8 mouse cellular contexts compared by ENCODE assay signal in the genomic region with DNA sequence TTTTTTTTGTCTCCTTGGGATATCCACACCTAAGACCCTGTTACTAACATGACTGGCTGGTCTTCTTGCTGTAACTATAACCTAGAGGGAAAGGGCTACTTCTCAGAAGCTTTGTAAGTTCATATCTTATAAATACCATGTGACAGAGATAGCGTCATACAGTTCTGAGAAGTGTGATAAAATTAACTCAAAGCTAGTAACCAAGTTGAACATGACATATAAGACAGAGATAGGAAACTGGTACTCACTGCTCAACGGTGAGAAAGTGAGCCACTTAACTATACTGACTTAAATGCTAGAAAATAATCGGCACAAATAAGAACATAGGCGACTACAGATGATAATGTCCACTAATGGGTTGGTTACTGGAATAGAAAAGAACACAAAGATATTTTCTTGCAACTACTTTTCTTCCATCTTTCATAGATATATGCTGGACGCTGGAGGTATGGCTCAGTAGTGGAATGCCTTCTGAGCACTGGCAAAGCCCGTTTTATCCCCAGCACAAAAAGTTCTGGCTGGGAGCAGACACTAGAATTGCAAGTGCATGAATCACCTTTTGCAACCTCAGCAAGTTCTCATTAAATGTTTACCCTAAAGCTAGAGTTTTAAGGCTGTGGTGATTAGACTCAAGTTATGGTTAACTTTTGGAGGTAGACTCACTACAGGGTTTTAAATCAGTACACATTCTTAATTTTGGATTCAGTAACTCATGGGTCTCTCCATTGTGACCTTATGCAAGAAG. TPM values are rescaled to one million over a fixed set of nuclear protein-coding genes. Genes with fewer than 3 reads are reported as not detected.
DNase-seq lines count a peak whose midpoint lies in the region; ATAC-seq and TF ChIP-seq lines count a peak whose summit lies in the region.

No protein-coding gene starts in this region.

- DNase-seq in heart, postnatal 0 days (ENCODE audit: low spot score) = no peak
- no peak for DNase-seq in heart, postnatal 4 days
- no peak for DNase-seq in hindbrain, postnatal 0 days (ENCODE audit: low spot score)
- DNase-seq in urinary bladder, postnatal 25 days (ENCODE audit: low spot score) = no peak
- DNase-seq in left cerebral cortex, adult 8-10 months (ENCODE audit: low spot score in 2 of 2) = no peak

- H3K27me3 ChIP-seq in heart, postnatal 0 days (ENCODE audit: control insufficient read depth, insufficient read depth, low read length) = no peaks in the 10 kb centered on the region
- no peaks in the 10 kb centered on the region for H3K27me3 ChIP-seq in hindbrain, postnatal 0 days (ENCODE audit: insufficient read depth, low read length)
- no peaks in the 10 kb centered on the region for H3K27me3 ChIP-seq in midbrain, embryonic 15.5 days (replicated peaks)

- peaks cover 51% of the 10 kb centered on the region for H3K36me3 ChIP-seq in heart, postnatal 0 days (replicated peaks; ENCODE audit: control insufficient read depth, insufficient read depth, low read length)
- peaks cover 10% of the 10 kb centered on the region for H3K36me3 ChIP-seq in hindbrain, postnatal 0 days (ENCODE audit: insufficient read depth, low read length)
- H3K36me3 ChIP-seq in midbrain, embryonic 15.5 days (replicated peaks) = peaks cover 18% of the 10 kb centered on the region; the same call in 1 of the 2 replicates

- H3K4me2 ChIP-seq in heart, postnatal 0 days (ENCODE audit: low read depth, low read length) = peak overlapping the region; percentile 68
- H3K4me2 ChIP-seq in hindbrain, postnatal 0 days (ENCODE audit: low read depth, low read length) = peak overlapping the region; percentile 69
- H3K4me2 ChIP-seq in midbrain, embryonic 15.5 days = peak overlapping the region; percentile 67

- peaks cover 19% of the 10 kb centered on the region for H3K4me1 ChIP-seq in heart, postnatal 0 days (ENCODE audit: control insufficient read depth, insufficient read depth)
- H3K4me1 ChIP-seq in bone marrow, adult 2 months (ENCODE audit: control insufficient read depth, insufficient read depth, low read length) = no peaks in the 10 kb centered on the region
- 0 out of 2 replicates have a peak, but pooled peaks cover 7% of the 10 kb centered on the region for H3K4me1 ChIP-seq in hindbrain, postnatal 0 days (ENCODE audit: insufficient read depth, low read length)
- peaks cover 15% of the 10 kb centered on the region for H3K4me1 ChIP-seq in midbrain, embryonic 15.5 days

- no peak for TF ChIP-seq POLR2A in bone marrow, adult 2 months (IDR thresholded peaks at IDR 0.05; ENCODE audit: borderline replicate concordance, control insufficient read depth, low read depth, low read length)

- 38% methylated on average over 6 of the region's 6 CpGs for WGBS in heart, postnatal 0 days
- 71% methylated on average over 6 of the region's 6 CpGs for WGBS in bone marrow, adult 2 months
- 86% methylated on average over 6 of the region's 6 CpGs for WGBS in hindbrain, postnatal 0 days
- 86% methylated on average over 6 of the region's 6 CpGs for WGBS in midbrain, embryonic 15.5 days

- no peak overlapping the region for H3K9ac ChIP-seq in heart, postnatal 0 days (replicated peaks; ENCODE audit: low read depth, low read length)
- H3K9ac ChIP-seq in hindbrain, postnatal 0 days (replicated peaks; ENCODE audit: low read length) = no peak overlapping the region
- H3K9ac ChIP-seq in midbrain, embryonic 15.5 days = peak overlapping the region; percentile 94; the same call in 1 of the 2 replicates

- no peak for TF ChIP-seq CTCF in heart, postnatal 0 days (IDR thresholded peaks at IDR 0.05; ENCODE audit: low read depth)
- TF ChIP-seq CTCF in bone marrow, adult 2 months (IDR thresholded peaks at IDR 0.05; ENCODE audit: control insufficient read depth, insufficient read depth, low read length) = no peak
- no peak for TF ChIP-seq CTCF in hindbrain, postnatal 0 days (IDR thresholded peaks at IDR 0.05; ENCODE audit: low read depth)

- H3K27ac ChIP-seq in heart, postnatal 0 days (ENCODE audit: low read depth) = peak overlapping the region; percentile 20; the same call in 1 of the 2 replicates
- no peak overlapping the region for H3K27ac ChIP-seq in bone marrow, adult 2 months (ENCODE audit: control insufficient read depth, insufficient read depth, low read depth, low read length, poor library complexity)
- no peak overlapping the region for H3K27ac ChIP-seq in hindbrain, postnatal 0 days
- no peak overlapping the region for H3K27ac ChIP-seq in midbrain, embryonic 15.5 days

- ATAC-seq in heart, postnatal 0 days (ENCODE audit: insufficient read depth, low read depth) = no peak
- no peak for ATAC-seq in hindbrain, postnatal 0 days
- ATAC-seq in midbrain, embryonic 15.5 days (replicated peaks) = no peak
- ATAC-seq in inflammation-experienced regulatory T-cells, adult 6 months = no peak

- H3K9me3 ChIP-seq in heart, postnatal 0 days (replicated peaks; ENCODE audit: control insufficient read depth, low read length) = no peaks in the 10 kb centered on the region
- no peaks in the 10 kb centered on the region for H3K9me3 ChIP-seq in hindbrain, postnatal 0 days (ENCODE audit: low read length)
- no peaks in the 10 kb centered on the region for H3K9me3 ChIP-seq in midbrain, embryonic 15.5 days

- TF ChIP-seq EP300 in heart, postnatal 0 days (IDR thresholded peaks at IDR 0.05; ENCODE audit: low read depth) = no peak

- H3K4me3 ChIP-seq in heart, postnatal 0 days (ENCODE audit: low read depth, low read length) = peak overlapping the region; percentile 94
- H3K4me3 ChIP-seq in bone marrow, adult 2 months (replicated peaks; ENCODE audit: control insufficient read depth, low read depth, low read length) = peak overlapping the region; percentile 9
- peak overlapping the region; percentile 97 for H3K4me3 ChIP-seq in hindbrain, postnatal 0 days (ENCODE audit: low read length)
- H3K4me3 ChIP-seq in midbrain, embryonic 15.5 days = peak overlapping the region; percentile 70

RNA-seq across cellular contexts. Expression of a gene that starts 1.4 kb away (rescaled TPM):
- 29.2 and 45.2 TPM in 2 replicates for total RNA-seq in heart, postnatal 0 days (2014; rRNA removed; ENCODE audit: low replicate concordance)
- polyA plus RNA-seq in heart, postnatal 0 days (2015; fragmentation: Nextera tagmentation; extraction: Ambion mirVana) = 12.5 and 14.2 TPM in 2 replicates
- 10 to 100 TPM; 68.4 to 73.6 TPM for total RNA-seq in heart, postnatal 4 days (2021)
- 14.2 and 25.4 TPM in 2 replicates for polyA plus RNA-seq in bone marrow, adult 2 months (2011; ENCODE audit: insufficient read depth, insufficient read length, low replicate concordance, missing spikeins)
- total RNA-seq in hindbrain, postnatal 0 days (2014; rRNA removed) = 20.5 and 21.5 TPM in 2 replicates
- polyA plus RNA-seq in hindbrain, postnatal 0 days (2015; fragmentation: Nextera tagmentation; extraction: Ambion mirVana) = 8.9 and 10.5 TPM in 2 replicates
- 11.1 and 11.7 TPM in 2 replicates for polyA plus RNA-seq in midbrain, embryonic 15.5 days (2015; fragmentation: Nextera tagmentation; extraction: Ambion mirVana)
- polyA plus RNA-seq in inflammation-experienced regulatory T-cells, adult 6 months (2017; shearing (Covaris generic)) = 10 to 100 TPM in 2 of 3 experiments, 1 to 10 TPM in 1; 9.7 to 13.6 (median 10.8) TPM
- 10 to 100 TPM; 37.2 to 40.5 (median 38.7) TPM for total RNA-seq in left cerebral cortex, adult 8-10 months (2022)

RNA-seq across cellular contexts. Expression of a gene that starts 36.9 kb away (rescaled TPM):
- 48.2 and 49.7 TPM in 2 replicates for total RNA-seq in heart, postnatal 0 days (2014; rRNA removed; ENCODE audit: low replicate concordance)
- 216 and 218 TPM in 2 replicates for polyA plus RNA-seq in heart, postnatal 0 days (2015; fragmentation: Nextera tagmentation; extraction: Ambion mirVana)
- total RNA-seq in heart, postnatal 4 days (2021) = 100 to 1,000 TPM; 195 to 196 TPM
- polyA plus RNA-seq in bone marrow, adult 2 months (2011; ENCODE audit: insufficient read depth, insufficient read length, low replicate concordance, missing spikeins) = 39.8 and 59.6 TPM in 2 replicates
- total RNA-seq in hindbrain, postnatal 0 days (2014; rRNA removed) = 55.0 and 59.3 TPM in 2 replicates
- polyA plus RNA-seq in hindbrain, postnatal 0 days (2015; fragmentation: Nextera tagmentation; extraction: Ambion mirVana) = 222 and 224 TPM in 2 replicates
- polyA plus RNA-seq in midbrain, embryonic 15.5 days (2015; fragmentation: Nextera tagmentation; extraction: Ambion mirVana) = 172 and 173 TPM in 2 replicates
- polyA plus RNA-seq in inflammation-experienced regulatory T-cells, adult 6 months (2017; shearing (Covaris generic)) = 100 to 1,000 TPM; 186 to 239 (median 213) TPM
- total RNA-seq in left cerebral cortex, adult 8-10 months (2022) = 100 to 1,000 TPM; 169 to 181 (median 175) TPM

RNA-seq across cellular contexts. Expression of a gene that starts 49.3 kb away (rescaled TPM):
- 0.80 and 0.85 TPM in 2 replicates for total RNA-seq in heart, postnatal 0 days (2014; rRNA removed; ENCODE audit: low replicate concordance)
- polyA plus RNA-seq in heart, postnatal 0 days (2015; fragmentation: Nextera tagmentation; extraction: Ambion mirVana) = 1.1 TPM in 2 replicates
- total RNA-seq in heart, postnatal 4 days (2021) = 1 to 10 TPM in 1 of 2 experiments, under 1 TPM in 1; 0.98 to 1.2 TPM
- 0.72 TPM in 1 of 2 replicates, not detected in the other for polyA plus RNA-seq in bone marrow, adult 2 months (2011; ENCODE audit: insufficient read depth, insufficient read length, low replicate concordance, missing spikeins)
- total RNA-seq in hindbrain, postnatal 0 days (2014; rRNA removed) = 1.1 and 1.3 TPM in 2 replicates
- 1.4 and 1.5 TPM in 2 replicates for polyA plus RNA-seq in hindbrain, postnatal 0 days (2015; fragmentation: Nextera tagmentation; extraction: Ambion mirVana)
- 1.9 and 2.0 TPM in 2 replicates for polyA plus RNA-seq in midbrain, embryonic 15.5 days (2015; fragmentation: Nextera tagmentation; extraction: Ambion mirVana)
- polyA plus RNA-seq in inflammation-experienced regulatory T-cells, adult 6 months (2017; shearing (Covaris generic)) = under 1 TPM; 0.21 to 0.54 (median 0.24) TPM
- total RNA-seq in left cerebral cortex, adult 8-10 months (2022) = 1 to 10 TPM; 2.6 to 3.3 (median 3.0) TPM

RNA-seq across cellular contexts. Expression of a gene that starts 49.5 kb away (rescaled TPM):
- total RNA-seq in heart, postnatal 0 days (2014; rRNA removed; ENCODE audit: low replicate concordance) = 18.1 and 64.2 TPM in 2 replicates
- polyA plus RNA-seq in heart, postnatal 0 days (2015; fragmentation: Nextera tagmentation; extraction: Ambion mirVana) = 59.8 and 72.1 TPM in 2 replicates
- total RNA-seq in heart, postnatal 4 days (2021) = 10 to 100 TPM; 20.9 to 24.0 TPM
- polyA plus RNA-seq in bone marrow, adult 2 months (2011; ENCODE audit: insufficient read depth, insufficient read length, low replicate concordance, missing spikeins) = 8.1 and 20.6 TPM in 2 replicates
- 17.9 and 18.2 TPM in 2 replicates for total RNA-seq in hindbrain, postnatal 0 days (2014; rRNA removed)
- 50.9 and 55.8 TPM in 2 replicates for polyA plus RNA-seq in hindbrain, postnatal 0 days (2015; fragmentation: Nextera tagmentation; extraction: Ambion mirVana)
- 47.4 and 49.2 TPM in 2 replicates for polyA plus RNA-seq in midbrain, embryonic 15.5 days (2015; fragmentation: Nextera tagmentation; extraction: Ambion mirVana)
- polyA plus RNA-seq in inflammation-experienced regulatory T-cells, adult 6 months (2017; shearing (Covaris generic)) = 10 to 100 TPM; 43.3 to 63.7 (median 54.8) TPM
- 10 to 100 TPM; 28.9 to 36.7 (median 30.1) TPM for total RNA-seq in left cerebral cortex, adult 8-10 months (2022)

Comparison
In these comparisons a context has a peak if more than half of its experiments do, and no peak if none do; other contexts are left out.
1. H3K4me3 ChIP-seq: peak in every context shown above with its lines; median percentile 97 in hindbrain, postnatal 0 days; 94 in heart, postnatal 0 days; 70 in midbrain, embryonic 15.5 days; 9 in bone marrow, adult 2 months.